Mouse (Mus musculus): Measurements from ENCODE around the gene Jtb. TPM values are rescaled to one million over a fixed set of nuclear protein-coding genes. Genes with fewer than 3 reads are reported as not detected.
"Not testable (repeated sequence)": the region's sequence is repeated elsewhere in the genome, so short reads cannot be mapped to it uniquely, and the experiment has no call there.

Jtb gene
- polyA plus RNA-seq, 1 experiment from 2014 or later: 97.3 TPM

DNA sequence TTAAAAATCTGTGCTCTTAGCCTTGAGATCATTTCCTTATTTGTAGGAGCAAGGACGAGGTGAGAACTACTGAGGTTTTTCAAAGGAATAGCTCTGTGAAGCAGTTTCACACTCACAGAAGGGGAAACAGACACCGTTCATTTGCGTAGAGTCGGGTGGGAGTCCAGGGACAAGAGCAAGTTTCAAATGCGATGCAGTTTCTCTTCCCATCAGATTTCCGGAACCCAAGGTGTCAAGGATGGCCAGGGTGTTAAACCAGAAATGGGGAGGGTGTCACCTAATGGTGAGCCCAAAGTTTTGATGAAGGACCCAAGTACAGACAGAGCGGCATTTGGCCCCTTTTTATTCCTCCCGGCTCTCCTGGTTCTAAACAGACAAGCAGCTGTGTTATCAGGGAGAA is 322 bp upstream of the Jtb start:
- Histone ChIP-seq H3K4me2 (replicated peaks) (peak overlapping the region; percentile 80), H3K27me3 (no peaks in the 10 kb centered on the region), H3K9me3 (no peaks in the 10 kb centered on the region), H3K4me3 (peak overlapping the region; percentile 71), H3K9ac (peak overlapping the region; percentile 72; the same call in 1 of the 2 replicates), H3K36me3 (peaks cover 19% of the 10 kb centered on the region), H3K4me1 (peaks cover 5% of the 10 kb centered on the region), H3K27ac (peak overlapping the region; percentile 87; the same call in 1 of the 2 replicates)
- no peak for ATAC-seq (ENCODE audit: insufficient number of reproducible peaks, insufficient read depth, low FRiP score, low TSS enrichment)
- WGBS: 17% methylated on average over 8 of the region's 8 CpGs

DNA sequence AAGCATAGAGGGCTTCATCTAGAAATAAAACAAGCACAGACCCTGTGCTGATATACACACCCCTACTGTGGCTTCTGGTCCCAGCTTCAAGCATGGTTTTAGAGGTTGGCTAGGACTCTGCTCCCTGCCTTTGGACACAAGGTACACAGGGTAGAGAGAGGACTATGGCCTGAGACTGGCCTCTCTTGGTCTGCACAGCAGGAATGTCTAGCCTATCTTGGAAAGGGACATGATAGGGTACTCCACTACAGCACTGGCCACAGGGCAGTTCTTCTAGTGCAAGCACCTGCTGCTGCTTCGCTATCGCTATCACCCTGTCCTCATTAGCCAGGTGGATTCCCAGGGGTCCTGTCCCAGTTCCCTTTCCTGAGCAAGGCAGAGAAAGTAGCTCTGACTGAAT is 9.9 kb downstream of the Jtb start:
- Histone ChIP-seq H3K27me3 (no peaks in the 10 kb centered on the region), H3K9ac (no peak overlapping the region), H3K27ac (no peak overlapping the region), H3K4me1 (peaks cover 16% of the 10 kb centered on the region; the same call in 1 of the 2 replicates), H3K4me3 (no peak overlapping the region), H3K9me3 (no peaks in the 10 kb centered on the region), H3K4me2 (replicated peaks) (no peak overlapping the region), H3K36me3 (no peaks in the 10 kb centered on the region)
- 78% methylated on average over 2 of the region's 2 CpGs for WGBS
- no peak for ATAC-seq (ENCODE audit: insufficient number of reproducible peaks, insufficient read depth, low FRiP score, low TSS enrichment)

DNA sequence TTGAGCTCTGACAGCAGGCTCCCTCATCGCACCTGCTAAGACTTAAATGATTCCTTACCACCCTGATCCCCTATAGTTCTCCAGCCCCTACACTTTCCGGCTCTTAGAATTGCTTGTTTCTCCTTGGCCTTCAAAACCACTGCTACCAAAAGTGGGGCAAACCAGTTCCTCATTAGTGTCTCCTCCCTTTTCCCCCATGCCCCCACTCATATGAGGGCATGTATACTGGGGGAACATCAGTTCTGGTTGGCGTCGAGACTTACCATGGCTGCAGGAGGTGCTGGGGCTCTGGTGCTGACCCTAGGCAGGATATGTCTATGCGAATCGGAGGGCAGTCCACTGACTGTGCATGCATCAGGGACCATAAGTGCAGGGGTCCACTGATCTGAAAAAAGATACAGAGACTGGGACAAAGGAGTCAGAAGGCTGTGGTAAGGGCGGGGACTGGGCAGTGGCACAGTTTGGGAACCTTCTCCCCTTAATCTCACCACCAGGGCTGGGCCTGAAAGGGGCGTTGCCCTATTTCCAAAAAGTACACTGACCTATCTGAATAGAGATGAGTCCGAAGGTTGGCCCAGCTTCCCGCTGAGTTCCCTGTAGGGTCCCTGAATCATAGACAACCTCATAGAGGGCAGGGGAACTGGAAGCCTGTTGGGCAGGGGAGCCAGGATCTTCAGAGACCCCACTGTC is 10.4 kb downstream of the Jtb start:
- Histone ChIP-seq H3K9me3 (no peaks in the 10 kb centered on the region), H3K4me2 (replicated peaks) (peak overlapping the region; percentile 64; the same call in 1 of the 2 replicates), H3K27me3 (no peaks in the 10 kb centered on the region), H3K4me3 (no peak overlapping the region), H3K36me3 (no peaks in the 10 kb centered on the region), H3K9ac (no peak overlapping the region), H3K27ac (no peak overlapping the region), H3K4me1 (peaks cover 16% of the 10 kb centered on the region; the same call in 1 of the 2 replicates)
- 85% methylated on average over 10 of the region's 10 CpGs for WGBS
- ATAC-seq (ENCODE audit: insufficient number of reproducible peaks, insufficient read depth, low FRiP score, low TSS enrichment): no peak

DNA sequence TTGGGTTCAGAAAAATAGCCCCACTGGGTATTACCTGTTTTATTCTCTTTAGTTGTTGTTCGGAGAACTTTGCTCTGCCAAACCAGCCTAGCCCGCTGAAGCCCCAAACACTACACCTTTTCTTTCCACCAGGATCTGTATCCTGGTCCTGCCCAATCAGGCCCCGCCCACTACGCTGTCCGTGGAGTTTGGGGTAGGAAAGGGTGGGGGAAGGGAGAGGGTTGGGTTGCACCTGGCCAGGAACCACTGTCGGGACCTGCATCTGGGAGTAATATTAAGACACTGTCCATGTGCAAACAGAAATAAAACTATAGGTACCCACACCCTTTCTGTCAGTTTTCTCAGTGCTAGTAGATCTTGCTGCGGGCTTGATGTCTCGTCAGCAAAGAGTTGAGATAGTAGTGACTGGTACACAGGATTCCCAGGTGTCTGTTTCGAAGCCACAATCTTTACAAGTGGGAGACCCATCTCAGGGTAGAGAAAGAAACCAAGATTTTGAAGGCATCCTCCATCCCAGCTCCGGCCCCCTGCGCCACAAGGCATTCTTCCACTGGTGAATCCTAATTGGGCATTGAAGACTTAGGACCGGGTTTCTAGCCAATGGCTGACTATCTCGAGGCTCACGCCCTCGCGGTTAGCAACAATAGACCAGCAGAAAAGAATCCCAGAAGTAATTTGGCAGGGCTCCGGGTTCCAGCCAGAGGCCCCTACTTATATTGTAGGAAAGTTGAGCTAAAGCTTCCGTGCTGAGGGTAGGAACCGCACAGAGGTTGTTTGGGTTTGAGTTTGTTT is 11.8 kb downstream of the Jtb start, which contains the start of gene Creb3l4:
TSS of gene Creb3l4 (minus strand) at position 529 of the 792 bp plus-strand sequence.
- 5% methylated on average over 19 of the region's 19 CpGs for WGBS
- ATAC-seq (ENCODE audit: insufficient number of reproducible peaks, insufficient read depth, low FRiP score, low TSS enrichment): peak; percentile 76
- Histone ChIP-seq H3K36me3 (no peaks in the 10 kb centered on the region), H3K9ac (peak within 1 kb of the TSS; percentile 25; the same call in 1 of the 2 replicates), H3K4me3 (peak within 1 kb of the TSS; percentile 35), H3K4me2 (replicated peaks) (peak within 1 kb of the TSS; percentile 64), H3K4me1 (peaks cover 19% of the 10 kb centered on the region; the same call in 1 of the 2 replicates), H3K9me3 (no peaks in the 10 kb centered on the region), H3K27ac (peak within 1 kb of the TSS; percentile 86), H3K27me3 (no peaks in the 10 kb centered on the region)

DNA sequence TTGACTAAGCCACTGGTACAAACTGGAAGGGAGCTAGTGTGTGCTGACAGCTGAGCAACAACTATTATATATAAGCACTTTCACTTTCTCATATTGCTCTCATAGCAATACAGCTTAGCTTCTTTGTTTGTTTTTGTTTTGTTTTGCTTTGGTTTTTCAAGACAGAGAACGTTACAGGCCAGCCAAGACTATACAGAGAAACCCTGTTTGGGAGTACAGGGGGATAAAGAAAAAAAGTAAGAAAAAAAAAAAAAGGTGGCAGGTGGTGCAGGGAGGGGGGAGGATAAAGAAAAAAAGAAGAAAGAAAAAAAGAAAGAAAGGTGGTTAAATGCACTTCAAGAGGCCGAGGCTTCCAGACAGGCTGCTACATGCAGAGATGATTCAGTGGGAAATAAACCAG is 14.0 kb downstream of the Jtb start:
- H3K27ac ChIP-seq: no peak overlapping the region
- no peak overlapping the region for H3K4me2 ChIP-seq (replicated peaks)
- H3K36me3 ChIP-seq: 0 out of 2 replicates have a peak, but pooled peaks cover 3% of the 10 kb centered on the region
- H3K4me3 ChIP-seq: no peak overlapping the region
- 65% methylated on average over 2 of the region's 2 CpGs for WGBS
- no peaks in the 10 kb centered on the region for H3K27me3 ChIP-seq
- ATAC-seq (ENCODE audit: insufficient number of reproducible peaks, insufficient read depth, low FRiP score, low TSS enrichment): no peak
- peaks cover 30% of the 10 kb centered on the region for H3K4me1 ChIP-seq
- H3K9me3 ChIP-seq: no peaks in the 10 kb centered on the region
- no peak overlapping the region for H3K9ac ChIP-seq

DNA sequence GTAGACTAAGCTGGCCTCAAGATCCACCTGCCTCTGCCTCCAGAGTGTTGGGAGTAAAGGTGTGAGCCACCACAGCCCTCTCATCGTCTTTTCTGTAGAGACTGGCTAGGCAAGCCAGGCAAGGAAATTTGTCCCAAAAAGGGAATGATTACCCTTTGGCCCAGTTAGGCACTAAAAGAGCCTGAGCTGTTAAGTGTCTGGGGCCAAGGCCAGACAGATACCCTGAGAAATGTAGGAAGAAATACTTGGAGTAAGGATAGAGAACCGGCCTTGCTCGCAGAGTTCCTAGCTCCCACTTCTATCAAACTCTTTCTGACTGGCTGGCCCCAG is 16.2 kb downstream of the Jtb start:
- WGBS: 0% methylated on average over 3 of the region's 3 CpGs
- H3K27me3 ChIP-seq: no peaks in the 10 kb centered on the region
- no peak for ATAC-seq (ENCODE audit: insufficient number of reproducible peaks, insufficient read depth, low FRiP score, low TSS enrichment)
- H3K9ac ChIP-seq: peak overlapping the region; percentile 80
- H3K27ac ChIP-seq: peak overlapping the region; percentile 92
- no peaks in the 10 kb centered on the region for H3K9me3 ChIP-seq
- H3K4me1 ChIP-seq: peaks cover 28% of the 10 kb centered on the region
- peak overlapping the region; percentile 78 for H3K4me3 ChIP-seq
- H3K36me3 ChIP-seq: peaks cover 16% of the 10 kb centered on the region
- peak overlapping the region; percentile 84 for H3K4me2 ChIP-seq (replicated peaks)

DNA sequence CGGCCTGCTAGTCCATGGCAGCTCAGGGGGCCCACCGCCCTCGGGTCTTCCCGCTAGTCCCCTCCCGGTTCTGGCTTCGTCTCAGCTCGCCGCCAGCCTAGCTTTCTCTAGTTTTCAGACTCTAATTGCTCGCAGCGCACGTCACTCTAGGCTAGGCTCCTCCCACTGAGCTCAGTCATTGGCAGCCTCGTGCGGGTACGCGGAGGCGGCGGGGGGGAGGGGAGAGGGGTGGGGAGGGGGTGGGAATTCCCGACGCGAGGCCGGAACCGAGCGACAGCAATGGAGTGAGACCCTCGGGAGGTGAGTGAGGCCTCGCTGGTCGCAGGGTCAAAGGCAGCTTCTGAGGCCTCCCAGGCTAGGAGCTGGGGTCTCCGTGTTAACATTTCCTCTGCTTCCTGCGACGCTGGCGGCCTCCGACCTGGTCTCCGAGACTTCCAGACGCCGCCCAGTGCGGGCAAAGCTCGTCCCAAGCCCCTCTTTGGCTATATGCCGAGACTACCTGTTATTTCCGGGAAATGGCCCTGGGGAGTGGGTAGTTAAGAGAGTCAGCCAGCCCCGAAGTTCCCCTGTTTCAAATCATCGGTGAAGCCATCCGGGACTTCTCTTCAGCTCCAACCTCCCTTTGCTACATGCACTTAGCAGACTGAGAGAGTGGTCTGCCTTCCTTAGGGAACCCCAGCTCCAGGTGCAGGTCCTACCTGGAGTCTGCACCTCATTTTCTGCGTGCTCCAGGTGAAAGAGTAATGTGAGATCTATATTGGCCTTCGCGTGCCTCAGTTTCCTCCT is 16.8 kb downstream of the Jtb start, which contains the start of gene Slc39a1:
TSS of gene Slc39a1 (plus strand) at position 213 of the 786 bp plus-strand sequence.
- no peaks in the 10 kb centered on the region for H3K9me3 ChIP-seq
- peak within 1 kb of the TSS; percentile 80 for H3K9ac ChIP-seq
- under 1% methylated on average over 39 of the region's 44 CpGs for WGBS
- H3K4me3 ChIP-seq: peak within 1 kb of the TSS; percentile 78
- ATAC-seq (ENCODE audit: insufficient number of reproducible peaks, insufficient read depth, low FRiP score, low TSS enrichment): peak; percentile 92
- H3K27me3 ChIP-seq: no peaks in the 10 kb centered on the region
- peak within 1 kb of the TSS; percentile 84 for H3K4me2 ChIP-seq (replicated peaks)
- peaks cover 16% of the 10 kb centered on the region for H3K36me3 ChIP-seq
- peaks cover 23% of the 10 kb centered on the region for H3K4me1 ChIP-seq
- peak within 1 kb of the TSS; percentile 92 for H3K27ac ChIP-seq

DNA sequence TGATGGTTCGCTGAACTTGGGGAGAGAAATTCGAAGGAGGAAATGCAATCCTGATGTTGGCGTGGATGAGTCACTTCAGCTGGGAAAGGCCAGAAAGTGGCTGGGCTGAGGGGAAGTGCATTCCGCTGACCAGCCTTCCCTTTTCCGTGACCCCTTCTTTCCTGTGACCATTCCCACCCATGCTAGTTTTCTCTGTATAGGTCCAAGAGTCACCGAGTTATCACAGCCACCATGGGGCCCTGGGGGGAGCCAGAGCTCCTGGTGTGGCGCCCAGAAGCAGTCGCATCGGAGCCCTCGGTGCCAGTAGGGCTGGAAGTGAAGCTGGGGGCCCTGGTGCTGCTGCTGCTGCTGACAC is 17.3 kb downstream of the Jtb start:
- peaks cover 16% of the 10 kb centered on the region for H3K36me3 ChIP-seq
- WGBS: 6% methylated on average over 10 of the region's 10 CpGs
- H3K9me3 ChIP-seq: no peaks in the 10 kb centered on the region
- H3K4me2 ChIP-seq (replicated peaks): peak overlapping the region; percentile 84
- H3K4me3 ChIP-seq: peak overlapping the region; percentile 78
- peak overlapping the region; percentile 92 for H3K27ac ChIP-seq
- no peaks in the 10 kb centered on the region for H3K27me3 ChIP-seq
- no peak for ATAC-seq (ENCODE audit: insufficient number of reproducible peaks, insufficient read depth, low FRiP score, low TSS enrichment)
- peaks cover 20% of the 10 kb centered on the region for H3K4me1 ChIP-seq
- H3K9ac ChIP-seq: peak overlapping the region; percentile 80

DNA sequence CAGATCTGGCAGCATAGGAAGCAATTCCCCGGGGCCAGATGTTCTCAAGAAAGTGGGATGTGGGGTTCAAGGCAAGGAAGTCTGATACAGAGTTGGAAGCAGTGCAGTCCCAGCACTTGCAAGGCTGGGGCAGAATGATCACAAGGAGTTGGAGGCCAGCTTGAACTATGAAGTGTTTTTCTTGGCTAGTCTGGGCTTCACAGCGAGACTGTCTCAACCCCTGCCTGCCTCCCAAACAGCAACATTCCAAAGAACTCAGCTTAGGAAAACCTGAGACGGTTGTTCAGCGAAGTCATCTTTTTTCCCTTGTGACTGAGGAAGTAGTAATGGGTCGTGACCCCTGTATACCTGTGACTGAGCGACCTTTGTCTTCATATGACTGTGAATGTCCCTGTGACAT is 19.4 kb downstream of the Jtb start:
- Histone ChIP-seq H3K27me3 (no peaks in the 10 kb centered on the region), H3K4me3 (no peak overlapping the region), H3K4me2 (replicated peaks) (no peak overlapping the region), H3K27ac (no peak overlapping the region), H3K36me3 (peaks cover 16% of the 10 kb centered on the region), H3K4me1 (peaks cover 27% of the 10 kb centered on the region), H3K9ac (no peak overlapping the region), H3K9me3 (no peaks in the 10 kb centered on the region)
- WGBS: 84% methylated on average over 6 of the region's 6 CpGs
- ATAC-seq (ENCODE audit: insufficient number of reproducible peaks, insufficient read depth, low FRiP score, low TSS enrichment): no peak

DNA sequence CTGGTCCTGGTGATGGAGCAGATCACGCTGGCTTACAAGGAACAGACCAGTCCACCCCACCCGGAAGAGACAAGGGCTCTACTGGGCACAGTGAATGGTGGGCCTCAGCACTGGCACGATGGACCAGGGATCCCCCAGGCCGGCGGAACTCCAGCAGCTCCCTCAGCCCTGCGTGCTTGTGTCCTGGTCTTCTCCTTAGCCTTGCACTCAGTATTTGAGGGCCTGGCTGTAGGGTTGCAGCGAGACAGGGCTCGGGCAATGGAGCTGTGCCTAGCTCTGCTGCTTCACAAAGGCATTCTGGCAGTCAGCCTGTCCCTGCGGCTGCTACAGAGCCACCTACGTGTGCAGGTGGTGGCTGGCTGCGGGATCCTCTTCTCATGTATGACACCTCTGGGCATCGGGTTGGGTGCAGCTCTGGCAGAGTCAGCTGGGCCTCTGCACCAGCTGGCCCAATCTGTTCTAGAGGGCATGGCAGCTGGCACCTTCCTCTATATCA is 20.4 kb downstream of the Jtb start:
- not testable (repeated sequence) for H3K9ac ChIP-seq; H3K4me2 ChIP-seq (replicated peaks); H3K27me3 ChIP-seq; ATAC-seq (ENCODE audit: insufficient number of reproducible peaks, insufficient read depth, low FRiP score, low TSS enrichment); H3K27ac ChIP-seq; H3K9me3 ChIP-seq; H3K4me3 ChIP-seq
- H3K4me1 ChIP-seq: peaks cover 32% of the 10 kb centered on the region
- H3K36me3 ChIP-seq: peaks cover 16% of the 10 kb centered on the region
- WGBS: 94% methylated on average over 9 of the region's 12 CpGs

DNA sequence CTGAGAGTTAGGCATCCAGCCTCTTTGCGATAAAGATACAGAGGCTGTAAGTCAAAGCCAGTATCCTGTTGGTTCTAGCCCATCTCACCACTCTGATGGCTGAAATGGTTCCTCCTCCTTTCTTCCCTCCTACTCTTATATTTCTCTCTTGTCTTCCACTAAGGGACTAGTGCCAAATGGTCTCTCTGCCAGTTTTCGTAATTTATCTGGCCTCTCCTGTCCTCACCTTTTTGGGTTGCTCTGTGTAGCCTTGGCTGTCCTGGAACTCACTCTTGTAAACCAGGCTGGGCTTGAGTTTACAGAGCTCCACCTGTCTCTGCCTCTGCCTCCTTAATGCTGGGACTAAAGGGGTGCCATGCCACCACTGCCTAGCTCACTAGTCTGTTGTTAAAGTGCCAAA is 21.3 kb downstream of the Jtb start:
- WGBS: 92% methylated on average over 2 of the region's 2 CpGs
- H3K36me3 ChIP-seq: peaks cover 23% of the 10 kb centered on the region

More for the DNA sequence above, 21.3 kb downstream of the Jtb start:
- not testable (repeated sequence) for H3K27ac ChIP-seq; H3K9ac ChIP-seq; H3K4me2 ChIP-seq (replicated peaks); H3K27me3 ChIP-seq; H3K9me3 ChIP-seq; ATAC-seq (ENCODE audit: insufficient number of reproducible peaks, insufficient read depth, low FRiP score, low TSS enrichment); H3K4me3 ChIP-seq
- peaks cover 30% of the 10 kb centered on the region for H3K4me1 ChIP-seq

Measured in embryonic facial prominence, embryonic 12.5 days (tissue).